Mouse (Mus musculus): ENCODE measurements at regions not wholly inside any gene's neighbourhood (a gene's known extent, or its start where the extent isn't known, plus 50 kb on each side); places are given as distances from the start of the nearest gene placed in this dataset.

- H3K4me2 ChIP-seq = no peak overlapping the region
- no peak overlapping the region for H3K4me3 ChIP-seq (ENCODE audit: low read depth, low read length)
- H3K27ac ChIP-seq (ENCODE audit: low read depth, low read length) = no peak overlapping the region
- WGBS (ENCODE audit: insufficient replicate concordance) = 59% methylated on average over 2 of the region's 2 CpGs
- no peak overlapping the region for H3K9ac ChIP-seq (ENCODE audit: low read depth, low read length)
- no peaks in the 10 kb centered on the region for H3K36me3 ChIP-seq (ENCODE audit: control insufficient read depth, insufficient read depth, low read length)
- H3K4me1 ChIP-seq (ENCODE audit: control insufficient read depth, insufficient read depth, low read length) = no peaks in the 10 kb centered on the region
- no peaks in the 10 kb centered on the region for H3K27me3 ChIP-seq (ENCODE audit: control insufficient read depth, insufficient read depth, low read length)
- no peaks in the 10 kb centered on the region for H3K9me3 ChIP-seq (replicated peaks; ENCODE audit: control insufficient read depth, low read length)
- ATAC-seq (replicated peaks; ENCODE audit: insufficient number of reproducible peaks, low FRiP score, low TSS enrichment) = no peak
Observed at GRCm38 (mm10) chr4:54097543-54097942, 271.7 kb downstream of the Tmem38b start.

GRCm38 (mm10) chr4:54100282-54100681, 274.4 kb downstream of the Tmem38b start:
- H3K4me1 ChIP-seq (ENCODE audit: control insufficient read depth, insufficient read depth, low read length) = no peaks in the 10 kb centered on the region
- no peak overlapping the region for H3K4me2 ChIP-seq
- no peaks in the 10 kb centered on the region for H3K36me3 ChIP-seq (ENCODE audit: control insufficient read depth, insufficient read depth, low read length)
- H3K27me3 ChIP-seq (ENCODE audit: control insufficient read depth, insufficient read depth, low read length) = no peaks in the 10 kb centered on the region
- H3K27ac ChIP-seq (ENCODE audit: low read depth, low read length) = no peak overlapping the region
- H3K9me3 ChIP-seq (replicated peaks; ENCODE audit: control insufficient read depth, low read length) = no peaks in the 10 kb centered on the region
- ATAC-seq (replicated peaks; ENCODE audit: insufficient number of reproducible peaks, low FRiP score, low TSS enrichment) = no peak
- H3K4me3 ChIP-seq (ENCODE audit: low read depth, low read length) = no peak overlapping the region
- no peak overlapping the region for H3K9ac ChIP-seq (ENCODE audit: low read depth, low read length)

DNA sequence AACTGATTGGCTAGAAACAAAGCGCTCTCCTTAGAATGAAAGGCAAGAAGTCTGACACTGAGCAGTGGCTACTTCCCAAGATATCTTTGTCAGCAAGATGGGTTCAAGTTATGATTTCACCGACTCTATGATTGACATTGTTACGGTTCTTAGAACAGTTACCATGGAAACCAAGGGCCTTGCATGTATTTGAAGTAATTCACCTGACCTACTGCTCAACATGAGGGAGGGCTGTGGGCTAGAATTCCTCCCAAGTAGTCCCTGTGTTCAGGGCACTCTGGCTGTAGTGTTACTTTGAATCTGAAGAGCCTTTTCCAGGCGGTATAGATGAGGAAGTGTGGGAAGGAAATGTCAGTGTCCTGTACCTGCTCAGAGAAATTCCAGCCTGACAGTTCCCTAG, 281.1 kb downstream of the Tmem38b start:
- ATAC-seq (replicated peaks; ENCODE audit: insufficient number of reproducible peaks, low FRiP score, low TSS enrichment) = no peak
- no peaks in the 10 kb centered on the region for H3K4me1 ChIP-seq (ENCODE audit: control insufficient read depth, insufficient read depth, low read length)

GRCm38 (mm10) chr4:54116310-54116709, 290.5 kb downstream of the Tmem38b start:
- Histone ChIP-seq H3K9ac (ENCODE audit: low read depth, low read length) (no peak overlapping the region), H3K27ac (ENCODE audit: low read depth, low read length) (no peak overlapping the region), H3K4me1 (ENCODE audit: control insufficient read depth, insufficient read depth, low read length) (no peaks in the 10 kb centered on the region), H3K4me2 (no peak overlapping the region), H3K4me3 (ENCODE audit: low read depth, low read length) (no peak overlapping the region), H3K9me3 (replicated peaks; ENCODE audit: control insufficient read depth, low read length) (no peaks in the 10 kb centered on the region), H3K36me3 (ENCODE audit: control insufficient read depth, insufficient read depth, low read length) (no peaks in the 10 kb centered on the region), H3K27me3 (ENCODE audit: control insufficient read depth, insufficient read depth, low read length) (no peaks in the 10 kb centered on the region)
- 64% methylated on average over 2 of the region's 2 CpGs for WGBS (ENCODE audit: insufficient replicate concordance)
- ATAC-seq (replicated peaks; ENCODE audit: insufficient number of reproducible peaks, low FRiP score, low TSS enrichment) = no peak

More for the DNA sequence above, 281.1 kb downstream of the Tmem38b start:
- Histone ChIP-seq H3K4me2 (no peak overlapping the region), H3K27me3 (ENCODE audit: control insufficient read depth, insufficient read depth, low read length) (no peaks in the 10 kb centered on the region), H3K27ac (ENCODE audit: low read depth, low read length) (no peak overlapping the region), H3K9me3 (replicated peaks; ENCODE audit: control insufficient read depth, low read length) (no peaks in the 10 kb centered on the region), H3K9ac (ENCODE audit: low read depth, low read length) (no peak overlapping the region), H3K36me3 (ENCODE audit: control insufficient read depth, insufficient read depth, low read length) (no peaks in the 10 kb centered on the region), H3K4me3 (ENCODE audit: low read depth, low read length) (no peak overlapping the region)
- 71% methylated on average over 4 of the region's 4 CpGs for WGBS (ENCODE audit: insufficient replicate concordance)

DNA sequence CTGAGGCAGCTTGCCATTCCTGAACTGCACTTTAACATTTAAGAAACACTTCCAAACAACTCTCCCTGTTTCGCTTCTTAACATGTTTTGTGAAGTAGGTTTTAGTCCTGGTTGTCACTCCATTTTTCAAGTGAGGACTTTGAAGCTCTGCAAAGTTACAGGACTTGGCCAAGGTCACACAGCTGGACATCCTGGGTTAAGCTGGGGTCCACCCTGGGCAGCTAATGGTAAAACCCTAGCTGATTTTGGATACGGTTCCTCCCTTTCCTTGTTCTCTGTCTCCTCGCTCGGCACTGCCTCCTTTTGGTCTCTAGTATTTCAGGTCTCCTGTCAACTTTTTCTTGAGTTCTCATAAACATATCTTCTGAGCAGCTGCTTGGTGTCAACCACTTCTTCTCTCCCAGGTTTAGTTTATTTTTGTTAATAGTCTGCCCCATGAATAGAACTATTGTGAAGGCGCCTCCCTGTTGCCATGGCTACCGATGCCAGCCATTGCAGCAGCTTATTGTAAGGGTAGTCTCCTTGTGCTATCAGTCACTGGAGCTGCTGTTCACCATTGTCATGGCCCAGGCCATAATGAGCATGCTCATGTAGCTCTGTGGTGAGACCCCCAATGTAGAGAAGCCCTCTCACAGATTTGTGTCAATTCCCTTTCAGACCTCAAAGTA, 292.5 kb downstream of the Tmem38b start:
- Histone ChIP-seq H3K4me1 (ENCODE audit: control insufficient read depth, insufficient read depth, low read length) (no peaks in the 10 kb centered on the region), H3K9ac (ENCODE audit: low read depth, low read length) (no peak overlapping the region), H3K4me3 (ENCODE audit: low read depth, low read length) (no peak overlapping the region), H3K9me3 (replicated peaks; ENCODE audit: control insufficient read depth, low read length) (no peaks in the 10 kb centered on the region), H3K36me3 (ENCODE audit: control insufficient read depth, insufficient read depth, low read length) (no peaks in the 10 kb centered on the region), H3K27me3 (ENCODE audit: control insufficient read depth, insufficient read depth, low read length) (no peaks in the 10 kb centered on the region), H3K4me2 (no peak overlapping the region), H3K27ac (ENCODE audit: low read depth, low read length) (no peak overlapping the region)
- ATAC-seq (replicated peaks; ENCODE audit: insufficient number of reproducible peaks, low FRiP score, low TSS enrichment) = no peak
- 83% methylated on average over 6 of the region's 6 CpGs for WGBS (ENCODE audit: insufficient replicate concordance)

GRCm38 (mm10) chr4:54128717-54129698, 303.2 kb downstream of the Tmem38b start:
- ATAC-seq (replicated peaks; ENCODE audit: insufficient number of reproducible peaks, low FRiP score, low TSS enrichment) = no peak
- Histone ChIP-seq H3K4me2 (no peak overlapping the region), H3K4me1 (ENCODE audit: control insufficient read depth, insufficient read depth, low read length) (no peaks in the 10 kb centered on the region), H3K4me3 (ENCODE audit: low read depth, low read length) (no peak overlapping the region), H3K27ac (ENCODE audit: low read depth, low read length) (no peak overlapping the region), H3K27me3 (ENCODE audit: control insufficient read depth, insufficient read depth, low read length) (0 out of 2 replicates have a peak, but pooled peaks cover 3% of the 10 kb centered on the region), H3K9me3 (replicated peaks; ENCODE audit: control insufficient read depth, low read length) (no peaks in the 10 kb centered on the region), H3K36me3 (ENCODE audit: control insufficient read depth, insufficient read depth, low read length) (no peaks in the 10 kb centered on the region), H3K9ac (ENCODE audit: low read depth, low read length) (no peak overlapping the region)
- WGBS (ENCODE audit: insufficient replicate concordance) = 63% methylated on average over 8 of the region's 8 CpGs

- no peaks in the 10 kb centered on the region for H3K36me3 ChIP-seq (ENCODE audit: control insufficient read depth, insufficient read depth, low read length)
- H3K4me2 ChIP-seq = no peak overlapping the region
- H3K27ac ChIP-seq (ENCODE audit: low read depth, low read length) = no peak overlapping the region
- no peaks in the 10 kb centered on the region for H3K9me3 ChIP-seq (replicated peaks; ENCODE audit: control insufficient read depth, low read length)
- no peaks in the 10 kb centered on the region for H3K27me3 ChIP-seq (ENCODE audit: control insufficient read depth, insufficient read depth, low read length)
- WGBS (ENCODE audit: insufficient replicate concordance) = 91% methylated on average over 4 of the region's 4 CpGs
- H3K9ac ChIP-seq (ENCODE audit: low read depth, low read length) = no peak overlapping the region
- ATAC-seq (replicated peaks; ENCODE audit: insufficient number of reproducible peaks, low FRiP score, low TSS enrichment) = no peak
- H3K4me1 ChIP-seq (ENCODE audit: control insufficient read depth, insufficient read depth, low read length) = no peaks in the 10 kb centered on the region
- H3K4me3 ChIP-seq (ENCODE audit: low read depth, low read length) = no peak overlapping the region
Observed at GRCm38 (mm10) chr4:54156146-54156545, 330.3 kb downstream of the Tmem38b start.

- Histone ChIP-seq H3K4me2 (no peak overlapping the region), H3K4me1 (ENCODE audit: control insufficient read depth, insufficient read depth, low read length) (no peaks in the 10 kb centered on the region), H3K9ac (ENCODE audit: low read depth, low read length) (no peak overlapping the region), H3K9me3 (replicated peaks; ENCODE audit: control insufficient read depth, low read length) (no peaks in the 10 kb centered on the region), H3K36me3 (ENCODE audit: control insufficient read depth, insufficient read depth, low read length) (no peaks in the 10 kb centered on the region), H3K27me3 (ENCODE audit: control insufficient read depth, insufficient read depth, low read length) (no peaks in the 10 kb centered on the region), H3K27ac (ENCODE audit: low read depth, low read length) (no peak overlapping the region), H3K4me3 (ENCODE audit: low read depth, low read length) (no peak overlapping the region)
- no peak for ATAC-seq (replicated peaks; ENCODE audit: insufficient number of reproducible peaks, low FRiP score, low TSS enrichment)
- WGBS (ENCODE audit: insufficient replicate concordance) = 86% methylated on average over 9 of the region's 9 CpGs
Observed at GRCm38 (mm10) chr4:54161337-54161993, 335.6 kb downstream of the Tmem38b start.

All from heart, embryonic 11.5 days (tissue).